Mouse (Mus musculus) heart, adult 10 weeks (tissue): ENCODE results near the gene Med14. TPM values are rescaled to one million over a fixed set of nuclear protein-coding genes. Genes with fewer than 3 reads are reported as not detected.

Experiments
- polyA plus RNA-seq: library from polyadenylated mRNA; stranded (reverse); fragments of 350-450 nt; fragmentation: Illumina TruSeq; extraction: RNeasy Lipid Tissue Mini Kit (QIAGEN cat#74804); gene quantifications from one replicate; pipeline ENCODE4 v1.2.3, GENCODE M21; 2014; ENCODE audit warnings: low read depth, low replicate concordance

The Med14 gene
- polyA plus RNA-seq, result 14.7 TPM

DNA sequence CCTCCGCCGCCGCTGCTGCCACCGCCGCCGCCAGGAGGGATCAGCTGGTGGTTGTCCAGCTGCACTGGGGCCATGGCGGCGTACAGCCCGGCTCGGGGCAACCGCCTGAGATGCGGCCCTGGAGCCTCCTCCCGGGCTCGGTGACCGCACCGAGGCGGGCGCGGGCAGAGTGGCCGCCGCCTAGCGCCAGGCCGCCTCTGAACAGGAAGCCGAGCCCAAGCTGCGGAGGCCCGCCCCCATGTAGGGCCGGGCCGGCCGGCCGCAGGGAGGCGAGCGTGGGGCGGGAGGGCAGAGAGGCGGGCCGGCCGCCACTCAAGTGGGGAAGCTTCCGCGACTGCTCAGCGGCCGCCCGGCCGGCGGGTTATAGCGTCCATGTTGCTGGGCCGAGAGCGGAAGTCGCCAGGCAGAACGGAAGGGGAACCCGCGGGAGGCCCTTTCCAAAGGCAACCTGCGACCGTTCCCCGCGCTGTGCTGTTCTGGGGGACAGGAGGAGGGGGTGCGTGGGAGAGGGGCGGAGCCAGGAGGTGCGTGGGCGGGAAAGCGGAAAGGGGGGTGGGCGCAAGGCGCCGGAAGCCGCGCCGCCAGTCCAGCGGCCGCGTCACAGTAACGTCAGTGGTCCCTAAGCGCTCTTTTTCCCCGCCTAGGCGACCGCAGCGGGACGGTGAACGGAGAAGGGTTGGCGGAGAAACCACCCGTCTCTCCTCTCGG is at the start of gene Med14:
Gene Med14 (minus strand): TSS at position 448 of the 708 bp plus-strand sequence.

DNA sequence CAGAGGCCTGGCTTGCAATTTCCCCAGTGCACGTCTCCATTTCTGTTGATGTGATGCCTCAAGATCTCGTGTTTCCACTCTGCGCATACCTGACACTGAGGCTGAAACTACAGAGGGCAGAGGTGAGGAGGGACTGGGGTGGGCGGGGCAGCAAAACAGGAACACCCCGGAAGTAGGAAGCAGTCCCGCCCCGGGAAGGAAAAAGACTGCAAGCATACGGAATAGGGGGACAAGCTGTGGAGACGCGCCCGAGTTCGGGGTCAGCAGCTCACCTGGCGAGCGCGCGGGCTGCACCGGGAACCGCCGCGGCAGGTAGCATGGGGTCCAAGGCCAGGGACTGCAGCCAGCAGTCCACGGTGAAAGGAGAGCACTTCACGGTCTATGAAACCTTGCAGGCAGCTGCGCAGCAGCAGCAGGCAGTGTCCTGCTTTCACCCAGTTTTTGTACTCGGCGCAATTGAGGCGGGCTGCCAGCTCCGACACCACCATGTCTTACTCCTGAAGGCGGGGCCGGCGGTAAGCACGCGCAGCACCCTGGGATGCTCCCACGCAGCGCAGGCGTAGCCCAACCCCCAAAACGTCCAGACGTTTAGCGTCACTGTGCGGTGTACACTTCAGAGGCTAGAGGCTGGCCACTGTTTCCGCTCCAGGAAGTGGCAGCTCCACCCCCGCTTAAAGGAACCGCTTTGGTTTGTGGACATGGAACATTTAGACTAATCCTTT is 88.7 kb downstream of the Med14 start, which contains the start of gene 1810030O07Rik:
Gene 1810030O07Rik (minus strand): TSS at position 615 of the 722 bp plus-strand sequence.

Other genes starting within 250 kb of the Med14 start
- gene Atp6ap2, start 174.3 kb downstream of the Med14 start, polyA plus RNA-seq, result 23.1 TPM
- 19.7 TPM for gene 1810030O07Rik, start 88.4 kb downstream of the Med14 start, polyA plus RNA-seq